Mouse (Mus musculus) layer of hippocampus, adult 2 months (tissue): Measurements from ENCODE around the gene Pcsk6. TPM values are rescaled to one million over a fixed set of nuclear protein-coding genes. Genes with fewer than 3 reads are reported as not detected.
"Not testable (repeated sequence)": the region's sequence is repeated elsewhere in the genome, so short reads cannot be mapped to it uniquely, and the experiment has no call there.

Experiments used
- DNase-seq, 2 experiments: peaks; one replicate each; pipeline ENCODE4 v3.0.0; 2022; ENCODE audit warnings: low spot score in 2 of 2
- H3K27ac ChIP-seq: fragments of 200-600 bp; 2 replicates; pipeline ENCODE4 v1.8.1; 2022
- H3K4me3 ChIP-seq: fragments of 200-600 bp; 2 replicates; pipeline ENCODE4 v1.8.1; 2022; ENCODE audit warnings: mild to moderate bottlenecking
- CTCF ChIP-seq: fragments of 200-600 bp; conservative IDR thresholded peaks from 2 replicates; pipeline ENCODE4 v1.8.1; 2022; ENCODE audit warnings: antibody characterized with exemption, mild to moderate bottlenecking, moderate library complexity
- total RNA-seq, 2 experiments: library from RNA; stranded (reverse); gene quantifications; 2 replicates each; pipeline ENCODE4 v1.2.3; 2021

Gene Pcsk6
- total RNA-seq, 2 experiments from 2014 or later, result 16.4 to 17.1 TPM

DNA sequence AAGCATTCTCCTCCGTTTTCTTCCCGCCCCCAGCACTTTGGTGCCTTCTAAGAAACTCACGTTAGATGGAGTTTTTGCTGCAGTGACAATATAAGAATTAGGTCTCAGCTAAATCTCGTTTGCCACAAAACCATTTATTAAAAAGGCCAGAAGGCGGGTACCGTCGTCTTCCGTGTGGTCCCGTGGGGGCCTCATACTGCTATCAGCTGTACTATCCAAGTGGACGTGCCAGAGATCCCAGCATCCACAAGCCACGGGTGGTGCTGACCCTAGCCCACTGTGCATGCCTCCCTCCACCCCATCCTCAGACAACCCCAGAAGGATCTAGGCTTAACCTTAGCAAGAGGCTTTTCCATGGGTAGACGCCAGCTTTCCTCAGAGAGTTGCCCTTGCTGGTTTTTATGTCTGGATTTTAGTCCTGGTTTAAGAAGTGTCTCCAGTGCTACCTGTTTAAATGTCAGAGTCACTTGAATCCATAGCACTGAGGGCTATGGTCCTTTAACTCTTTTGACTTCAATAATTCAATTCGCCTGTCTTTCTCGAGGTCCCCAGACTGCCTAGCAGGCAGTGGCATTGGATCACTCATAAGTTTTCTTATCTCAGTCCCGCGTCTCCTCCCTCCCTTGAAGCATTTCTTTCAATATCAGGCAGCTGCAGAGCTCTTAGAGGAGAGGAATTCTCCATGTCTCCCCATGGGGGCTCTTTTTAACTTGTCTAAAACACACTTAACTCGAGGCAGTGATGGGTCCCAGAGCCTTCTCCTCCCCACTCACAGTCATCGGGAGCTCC, 178.7 kb downstream of the Pcsk6 start:
- Histone ChIP-seq H3K4me3 (no peak overlapping the region), H3K27ac (no peak overlapping the region)
- no peak for TF ChIP-seq CTCF
- DNase-seq, result no peak

DNA sequence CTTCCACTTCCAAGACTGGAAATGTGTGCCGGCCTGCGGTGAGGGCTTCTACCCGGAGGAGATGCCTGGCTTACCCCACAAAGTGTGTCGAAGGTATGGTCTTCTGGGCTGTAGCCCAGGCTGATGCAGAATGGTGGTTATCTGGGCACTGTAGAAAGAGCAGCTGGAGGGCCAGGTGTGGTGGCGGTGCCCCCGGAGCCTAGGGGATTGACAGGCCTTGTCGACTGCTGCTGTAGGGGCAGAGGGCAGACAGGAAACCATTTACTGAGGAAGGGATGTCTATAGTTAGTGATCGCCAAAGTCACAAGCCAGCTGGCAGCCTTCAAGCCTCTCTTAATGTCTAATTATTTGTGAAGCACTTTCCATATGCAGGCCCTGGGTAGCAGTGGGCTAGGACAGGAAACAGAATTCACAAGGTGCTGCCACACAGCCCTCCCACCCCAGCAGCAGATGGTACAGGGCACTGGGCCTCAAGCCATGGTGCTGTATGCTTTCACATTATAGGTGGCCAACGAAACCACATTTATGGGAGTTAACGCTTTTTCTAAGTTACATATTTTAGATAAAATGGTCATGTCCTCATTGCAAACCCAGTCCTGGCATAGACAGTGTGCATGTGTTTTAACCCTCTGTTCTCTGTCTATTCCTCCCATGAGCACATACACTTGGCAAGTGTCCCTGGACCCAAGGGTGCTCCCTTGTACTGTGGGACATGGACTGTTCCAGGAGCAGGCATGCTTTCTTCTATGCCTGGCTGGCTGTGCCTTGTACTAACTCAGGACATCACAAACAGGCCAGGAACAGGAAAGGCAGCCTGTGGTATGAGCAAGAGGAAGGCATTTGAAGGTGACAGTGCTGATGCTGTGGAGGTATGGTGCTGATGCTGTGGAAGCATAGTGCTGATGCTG, 182.3 kb downstream of the Pcsk6 start, which contains the start of gene Gm45213:
Gm45213 (plus strand) TSS at position 51 of the 908 bp plus-strand sequence.
- no peak for TF ChIP-seq CTCF
- DNase-seq, result peak in 1 of 2 experiments; percentile 18
- Histone ChIP-seq H3K4me3 (no peak within 1 kb of the TSS), H3K27ac (peak within 1 kb of the TSS; percentile 75)

DNA sequence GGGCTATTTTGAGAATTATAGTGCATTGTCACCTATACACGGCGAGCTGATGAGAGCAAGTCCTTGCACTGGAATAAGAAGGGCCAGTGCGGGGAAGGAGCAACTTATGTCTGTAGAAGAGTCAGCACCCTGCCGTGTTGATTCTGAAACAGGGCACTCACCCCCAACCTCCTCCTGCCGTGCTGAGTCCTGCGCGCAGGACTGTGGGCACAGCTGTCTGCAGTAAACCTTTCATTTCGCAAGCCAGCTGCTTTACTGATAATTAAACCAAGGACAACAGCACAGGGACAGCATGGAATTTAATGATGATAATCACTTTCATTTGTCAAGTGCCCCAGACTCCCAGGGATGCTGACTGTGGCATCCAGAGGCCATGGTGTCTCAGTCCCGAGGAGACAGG, 183.1 kb downstream of the Pcsk6 start:
- TF ChIP-seq CTCF, result no peak
- no peak for DNase-seq
- Histone ChIP-seq H3K4me3 (no peak overlapping the region), H3K27ac (no peak overlapping the region)

GRCm38 (mm10) chr7:66046921-66047918, 185.7 kb downstream of the Pcsk6 start:
- Histone ChIP-seq H3K27ac (no peak overlapping the region), H3K4me3 (no peak overlapping the region)
- TF ChIP-seq CTCF, result no peak
- DNase-seq, result no peak

GRCm38 (mm10) chr7:66047975-66048374, 186.4 kb downstream of the Pcsk6 start:
- Histone ChIP-seq H3K4me3 (no peak overlapping the region), H3K27ac (no peak overlapping the region)
- no peak for DNase-seq
- TF ChIP-seq CTCF, result no peak

GRCm38 (mm10) chr7:66048446-66049230, 187.1 kb downstream of the Pcsk6 start:
- Histone ChIP-seq H3K4me3 (no peak overlapping the region), H3K27ac (no peak overlapping the region)
- TF ChIP-seq CTCF, result no peak
- no peak for DNase-seq

GRCm38 (mm10) chr7:66053946-66054483, 192.5 kb downstream of the Pcsk6 start:
- DNase-seq, result no peak
- Histone ChIP-seq H3K4me3 (no peak overlapping the region), H3K27ac (no peak overlapping the region)
- no peak for TF ChIP-seq CTCF

DNA sequence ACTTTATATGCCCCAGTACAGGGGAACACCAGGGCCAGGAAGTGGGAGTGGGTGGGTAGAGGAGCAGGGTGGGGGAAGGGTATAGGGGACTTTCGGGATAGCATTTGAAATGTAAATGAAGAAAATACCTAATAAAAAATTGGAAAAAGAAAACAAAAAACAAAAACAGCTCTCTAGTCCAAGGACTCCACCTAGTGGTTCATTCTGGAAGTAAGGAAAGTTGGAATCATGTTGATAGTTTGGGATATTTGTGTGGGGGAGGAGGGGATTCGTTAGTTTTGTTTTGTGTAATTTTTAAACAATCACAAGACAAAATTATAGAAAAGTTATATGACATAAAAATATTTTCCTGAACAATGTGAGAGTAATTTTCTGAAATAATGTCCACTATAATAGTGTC, 193.8 kb downstream of the Pcsk6 start:
- not testable (repeated sequence) for H3K27ac ChIP-seq
- TF ChIP-seq CTCF, result peak; percentile 91

DNA sequence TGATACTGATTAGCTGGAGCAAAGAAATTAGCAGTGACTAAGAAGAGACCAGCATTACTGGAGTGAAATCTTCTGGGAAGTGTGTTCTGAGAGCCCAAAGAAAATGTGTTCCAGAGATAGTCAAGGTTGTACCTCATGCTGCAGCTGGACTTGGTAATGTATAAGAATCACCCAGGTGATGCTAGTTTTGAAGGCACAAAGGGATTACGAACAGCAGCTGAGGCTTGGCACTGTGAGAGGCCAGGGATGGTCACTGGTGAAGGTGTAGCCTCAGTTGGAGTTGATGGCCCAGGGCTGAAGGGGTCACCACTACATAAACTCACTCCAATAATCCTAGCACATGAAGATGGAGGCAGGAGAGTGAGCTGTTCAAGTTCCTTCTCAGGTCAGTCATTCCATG, 197.2 kb downstream of the Pcsk6 start, which contains the start of gene Snrpa1:
Snrpa1 (plus strand) TSS at position 301 of the 400 bp plus-strand sequence.
- DNase-seq, result no peak
- no peak for TF ChIP-seq CTCF
- H3K4me3 ChIP-seq, result peak within 1 kb of the TSS; percentile 99

More for the DNA sequence above, 193.8 kb downstream of the Pcsk6 start:
- H3K4me3 ChIP-seq, result not testable (repeated sequence)
- peak in 1 of 2 experiments; percentile 56 for DNase-seq

GRCm38 (mm10) chr7:66060066-66060956, 198.8 kb downstream of the Pcsk6 start:
- peak; percentile 25; the same call in 1 of the 2 replicates for TF ChIP-seq CTCF
- peak; percentile 85 to 86 for DNase-seq
- H3K27ac ChIP-seq, result peak overlapping the region; percentile 76
- H3K4me3 ChIP-seq, result peak overlapping the region; percentile 99

More for the DNA sequence above, 197.2 kb downstream of the Pcsk6 start, which contains the start of gene Snrpa1:
- H3K27ac ChIP-seq, result peak within 1 kb of the TSS; percentile 76; the same call in 1 of the 2 replicates
